Mouse (Mus musculus) ovary, postnatal 10 days (tissue): ENCODE data around the gene Ifnz.
"Not testable (repeated sequence)": the region's sequence is repeated elsewhere in the genome, so short reads cannot be mapped to it uniquely, and the experiment has no call there.

Source experiments
- DNase-seq: peaks from one replicate; pipeline ENCODE4 v3.0.0; 2022; ENCODE audit warnings: low spot score

The Ifnz gene

DNA sequence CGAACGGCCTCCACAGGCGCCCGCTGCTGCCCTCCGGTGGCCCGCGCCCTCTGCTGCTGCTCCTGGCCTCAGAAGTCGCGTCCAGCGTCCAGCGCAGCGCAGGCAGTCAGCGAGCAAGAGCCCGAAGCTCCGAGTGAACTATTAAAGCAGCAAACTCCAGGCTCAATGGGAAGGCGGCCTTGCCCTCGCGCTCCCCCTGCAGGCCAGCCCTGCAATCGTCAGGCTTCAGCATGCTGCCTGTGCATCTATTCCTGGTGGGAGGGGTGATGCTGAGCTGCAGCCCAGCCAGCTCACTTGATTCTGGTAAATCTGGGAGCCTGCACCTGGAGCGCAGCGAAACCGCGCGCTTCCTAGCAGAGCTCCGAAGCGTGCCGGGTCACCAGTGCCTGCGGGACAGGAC lies 6.5 kb downstream of the Ifnz start, which contains the start of gene Gm13277:
TSS of gene Gm13277 (plus strand) at position 231 of the 400 bp plus-strand sequence.
- DNase-seq: not testable (repeated sequence)

DNA sequence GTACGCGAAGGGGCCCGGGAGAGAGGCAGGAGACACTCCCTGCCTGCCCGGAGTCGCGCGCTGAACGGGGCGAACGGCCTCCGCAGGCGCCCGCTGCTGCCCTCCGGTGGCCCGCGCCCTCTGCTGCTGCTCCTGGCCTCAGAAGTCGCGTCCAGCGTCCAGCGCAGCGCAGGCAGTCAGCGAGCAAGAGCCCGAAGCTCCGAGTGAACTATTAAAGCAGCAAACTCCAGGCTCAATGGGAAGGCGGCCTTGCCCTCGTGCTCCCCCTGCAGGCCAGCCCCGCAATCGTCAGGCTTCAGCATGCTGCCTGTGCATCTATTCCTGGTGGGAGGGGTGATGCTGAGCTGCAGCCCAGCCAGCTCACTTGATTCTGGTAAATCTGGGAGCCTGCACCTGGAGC lies 9.3 kb downstream of the Ifnz start, which contains the start of gene Gm13278:
TSS of gene Gm13278 (plus strand) at position 301 of the 400 bp plus-strand sequence.
- DNase-seq: not testable (repeated sequence)

DNA sequence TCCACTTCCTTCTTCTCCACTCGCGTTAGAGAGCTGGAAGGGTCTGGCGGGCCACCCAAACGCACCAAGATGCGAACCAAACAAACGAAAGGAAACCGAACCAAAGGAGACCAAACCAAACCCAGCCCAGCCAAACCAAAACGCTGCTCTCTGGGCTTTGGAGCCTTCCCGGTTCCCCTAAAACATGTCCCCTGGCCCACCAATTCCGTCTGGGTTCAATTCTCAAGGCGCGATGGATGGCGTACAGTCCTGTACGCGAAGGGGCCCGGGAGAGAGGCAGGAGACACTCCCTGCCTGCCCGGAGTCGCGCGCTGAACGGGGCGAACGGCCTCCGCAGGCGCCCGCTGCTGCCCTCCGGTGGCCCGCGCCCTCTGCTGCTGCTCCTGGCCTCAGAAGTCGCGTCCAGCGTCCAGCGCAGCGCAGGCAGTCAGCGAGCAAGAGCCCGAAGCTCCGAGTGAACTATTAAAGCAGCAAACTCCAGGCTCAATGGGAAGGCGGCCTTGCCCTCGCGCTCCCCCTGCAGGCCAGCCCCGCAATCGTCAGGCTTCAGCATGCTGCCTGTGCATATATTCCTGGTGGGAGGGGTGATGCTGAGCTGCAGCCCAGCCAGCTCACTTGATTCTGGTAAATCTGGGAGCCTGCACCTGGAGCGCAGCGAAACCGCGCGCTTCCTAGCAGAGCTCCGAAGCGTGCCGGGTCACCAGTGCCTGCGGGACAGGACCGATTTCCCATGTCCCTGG lies 12.2 kb downstream of the Ifnz start, which contains the start of gene Gm13275:
TSS of gene Gm13275 (plus strand) at position 552 of the 740 bp plus-strand sequence.
- peak; percentile 96 for DNase-seq

DNA sequence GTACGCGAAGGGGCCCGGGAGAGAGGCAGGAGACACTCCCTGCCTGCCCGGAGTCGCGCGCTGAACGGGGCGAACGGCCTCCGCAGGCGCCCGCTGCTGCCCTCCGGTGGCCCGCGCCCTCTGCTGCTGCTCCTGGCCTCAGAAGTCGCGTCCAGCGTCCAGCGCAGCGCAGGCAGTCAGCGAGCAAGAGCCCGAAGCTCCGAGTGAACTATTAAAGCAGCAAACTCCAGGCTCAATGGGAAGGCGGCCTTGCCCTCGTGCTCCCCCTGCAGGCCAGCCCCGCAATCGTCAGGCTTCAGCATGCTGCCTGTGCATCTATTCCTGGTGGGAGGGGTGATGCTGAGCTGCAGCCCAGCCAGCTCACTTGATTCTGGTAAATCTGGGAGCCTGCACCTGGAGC lies 15.2 kb downstream of the Ifnz start, which contains the start of gene Gm13279:
TSS of gene Gm13279 (plus strand) at position 301 of the 400 bp plus-strand sequence.
- DNase-seq: not testable (repeated sequence)

- DNase-seq: not testable (repeated sequence)
These were observed 17.4 kb downstream of the Ifnz start, which contains the start of gene Gm13285 for GRCm38 (mm10) chr4:88799365-88799764. TSS of gene Gm13285 (plus strand) at chr4:88799665.

- DNase-seq: not testable (repeated sequence)
These were observed 21.0 kb downstream of the Ifnz start, which contains the start of gene Gm13287 for GRCm38 (mm10) chr4:88802954-88803353. TSS of gene Gm13287 (plus strand) at chr4:88803254.

- not testable (repeated sequence) for DNase-seq
These were observed 23.3 kb downstream of the Ifnz start, which contains the start of gene Gm13288 for GRCm38 (mm10) chr4:88805231-88805630. TSS of gene Gm13288 (plus strand) at chr4:88805531.

GRCm38 (mm10) chr4:88805761-88806160 lies 23.8 kb downstream of the Ifnz start:
- not testable (repeated sequence) for DNase-seq

DNA sequence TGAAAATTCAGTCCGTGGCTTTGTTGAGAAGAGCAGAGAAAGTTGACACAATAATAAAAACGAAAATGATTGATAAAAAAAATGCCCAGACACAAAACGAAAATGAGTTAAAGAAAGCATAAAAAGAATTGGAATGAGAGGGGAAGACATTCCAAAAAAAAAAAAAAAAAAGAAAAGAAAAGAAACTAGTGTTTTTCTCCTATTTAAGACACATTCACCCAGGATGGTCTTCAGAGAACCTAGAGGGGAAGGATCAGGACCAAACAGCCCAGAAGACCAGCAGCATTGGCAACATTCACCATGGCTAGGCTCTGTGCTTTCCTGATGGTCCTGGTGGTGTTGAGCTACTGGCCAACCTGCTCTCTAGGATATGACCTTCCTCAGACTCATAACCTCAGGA lies 34.0 kb downstream of the Ifnz start, which contains the start of gene Ifna7:
TSS of gene Ifna7 (plus strand) at position 301 of the 400 bp plus-strand sequence.
- DNase-seq: no peak

DNA sequence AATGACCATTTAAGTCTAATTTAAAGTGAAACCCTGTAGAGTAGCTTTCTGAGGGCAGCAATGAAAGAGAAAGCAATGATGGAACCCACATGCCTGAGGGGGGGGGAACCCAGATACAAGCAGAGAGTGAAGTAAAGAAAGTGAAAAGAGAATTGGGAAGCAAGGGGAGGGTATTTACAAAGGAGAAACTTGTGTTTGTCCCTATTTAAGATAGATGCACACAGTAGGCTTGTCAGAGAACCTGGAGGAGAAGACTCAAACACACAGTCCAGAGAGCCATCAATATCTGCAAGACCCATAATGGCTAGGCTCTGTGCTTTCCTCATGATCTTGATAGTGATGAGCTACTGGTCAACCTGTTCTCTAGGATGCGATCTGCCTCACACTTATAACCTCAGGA lies 37.7 kb downstream of the Ifnz start, which contains the start of gene Ifna11:
TSS of gene Ifna11 (plus strand) at position 301 of the 400 bp plus-strand sequence.
- DNase-seq: no peak

- no peak for DNase-seq
These were observed 41.1 kb downstream of the Ifnz start for GRCm38 (mm10) chr4:88822995-88823394.

- DNase-seq: not testable (repeated sequence)
These were observed 45.2 kb downstream of the Ifnz start, which contains the start of gene Ifna6 for GRCm38 (mm10) chr4:88827116-88827515. TSS of gene Ifna6 (plus strand) at chr4:88827416.

GRCm38 (mm10) chr4:88830523-88830922 lies 48.6 kb downstream of the Ifnz start:
- no peak for DNase-seq
